Mouse (Mus musculus) spleen, embryonic (tissue): ENCODE measurements around the gene Kdr.
"Not testable (repeated sequence)": the region's sequence is repeated elsewhere in the genome, so short reads cannot be mapped to it uniquely, and the experiment has no call there.

Source experiments
- CTCF ChIA-PET: fragments of 350-600 bp; sonication (Branson Sonifier 250); formaldehyde crosslinking; loops from one replicate; lab custom pipeline; 2022; lab: Charles Lee

The Kdr gene

DNA sequence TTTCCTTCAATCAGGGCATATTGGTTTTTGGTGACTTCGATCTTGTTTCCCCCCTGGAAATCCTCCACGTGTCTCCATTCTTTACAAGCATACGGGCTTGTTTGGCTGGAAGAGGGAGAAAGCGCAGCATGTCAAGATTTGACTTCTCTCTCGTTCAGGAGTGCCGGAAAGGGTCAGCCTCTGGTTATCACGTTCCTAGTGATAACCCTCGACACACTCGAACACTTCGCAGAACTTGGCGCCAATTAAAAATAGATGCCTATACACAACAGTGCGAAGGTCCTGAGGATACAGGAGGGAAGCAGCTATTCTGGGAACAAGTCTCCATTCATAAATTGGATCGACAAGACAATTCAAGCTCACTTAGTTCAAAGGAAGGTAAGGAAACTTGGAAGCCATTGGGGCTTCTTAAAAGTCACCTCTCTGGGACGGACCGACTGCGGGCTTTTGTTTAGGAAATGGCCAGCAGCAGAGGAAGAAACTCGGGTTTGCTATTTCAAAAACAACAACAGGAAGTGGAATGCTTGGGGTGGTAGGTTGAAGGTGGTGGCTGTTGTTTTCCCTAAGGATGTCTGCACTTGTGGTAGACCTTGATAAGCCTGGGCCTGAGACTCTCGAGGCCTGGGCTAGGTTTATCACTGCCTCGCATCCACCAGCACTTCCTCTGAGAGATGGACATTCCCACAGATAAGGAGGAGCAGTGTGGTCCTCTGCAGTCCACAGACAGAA, 16.4 kb downstream of the Kdr start:
- CTCF ChIA-PET = no interaction called here

DNA sequence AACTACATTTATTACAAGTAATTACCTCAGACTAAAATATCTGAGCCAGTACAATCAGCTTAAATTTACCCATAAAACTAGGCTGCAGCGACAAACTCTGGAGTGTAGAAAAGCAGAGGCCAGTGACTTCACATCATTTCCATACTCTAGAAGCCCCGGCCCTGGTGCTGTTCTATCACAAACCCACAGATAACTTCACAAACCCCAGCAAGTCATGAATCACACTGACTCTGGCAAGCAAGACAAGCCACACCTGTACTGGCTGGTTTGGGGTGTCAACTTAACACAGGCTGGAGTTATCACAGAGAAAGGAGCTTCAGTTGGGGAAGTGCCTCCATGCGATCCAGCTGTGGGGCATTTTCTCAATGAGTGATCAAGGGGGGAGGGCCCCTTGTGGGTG, 18.4 kb downstream of the Kdr start:
- CTCF ChIA-PET = no interaction called here

DNA sequence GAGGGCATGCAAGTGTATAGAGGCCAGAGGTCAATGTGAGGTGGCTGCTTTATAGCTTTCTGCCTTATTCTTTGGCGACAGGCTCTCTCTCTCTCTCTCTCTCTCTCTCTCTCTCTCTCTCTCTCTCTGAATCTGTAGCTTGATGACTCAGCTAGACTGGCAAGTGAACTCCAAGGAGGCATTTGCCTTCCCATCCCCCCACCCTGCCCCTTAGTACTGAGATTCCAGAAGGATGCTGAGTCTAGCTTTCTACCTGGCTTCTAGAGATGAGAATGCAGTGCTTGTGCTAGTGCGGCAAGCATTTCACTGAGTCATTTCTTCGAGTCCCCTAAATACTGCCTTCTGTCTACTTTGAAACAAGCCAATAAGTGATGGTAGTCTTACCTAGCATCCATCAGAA, 21.7 kb downstream of the Kdr start:
- CTCF ChIA-PET = no interaction called here

DNA sequence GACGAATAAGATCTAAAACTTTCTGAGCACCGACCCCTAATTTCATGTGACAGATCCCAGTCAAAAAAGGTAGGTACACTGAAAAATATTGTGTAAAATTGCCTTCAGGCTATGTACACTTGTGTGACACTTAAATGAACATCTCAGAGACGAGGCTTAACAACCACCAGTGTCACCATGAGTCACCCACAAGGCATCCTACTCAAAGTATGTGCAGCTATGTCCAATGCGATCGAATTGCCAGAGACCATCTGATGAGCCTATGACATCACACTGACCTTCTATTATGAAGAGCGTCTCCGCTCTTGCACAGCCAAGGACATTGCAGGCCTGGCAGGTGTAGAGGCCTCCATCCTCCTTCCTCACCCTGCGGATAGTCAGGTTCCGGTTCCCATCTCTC, 22.4 kb downstream of the Kdr start:
- CTCF ChIA-PET = no interaction called here

DNA sequence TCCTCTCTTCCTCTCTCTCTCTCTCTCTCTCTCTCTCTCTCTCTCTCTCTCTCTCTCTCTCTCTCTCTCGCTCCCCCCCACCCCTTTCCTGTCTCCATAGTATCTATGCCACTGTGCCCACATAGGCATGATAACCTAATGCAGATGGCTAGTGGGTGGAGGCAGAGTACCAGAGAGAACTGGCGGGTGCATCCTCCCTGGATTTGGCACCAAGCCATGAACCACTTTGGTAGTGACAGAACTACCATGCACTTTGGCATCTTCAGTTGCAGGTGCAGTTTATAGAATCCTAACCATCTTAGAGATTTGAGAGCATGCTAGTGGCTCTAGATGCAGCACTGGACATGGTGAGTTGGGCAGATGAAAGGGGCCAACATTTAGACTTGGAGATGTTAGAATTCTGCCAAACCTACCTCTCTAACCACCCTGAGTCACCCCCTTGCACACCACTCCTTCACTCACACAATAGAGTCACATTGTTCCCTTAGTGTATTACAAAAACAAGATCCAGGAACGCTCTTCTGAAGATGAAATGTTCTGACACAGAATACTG, 23.4 kb downstream of the Kdr start:
- CTCF ChIA-PET = no interaction called here

DNA sequence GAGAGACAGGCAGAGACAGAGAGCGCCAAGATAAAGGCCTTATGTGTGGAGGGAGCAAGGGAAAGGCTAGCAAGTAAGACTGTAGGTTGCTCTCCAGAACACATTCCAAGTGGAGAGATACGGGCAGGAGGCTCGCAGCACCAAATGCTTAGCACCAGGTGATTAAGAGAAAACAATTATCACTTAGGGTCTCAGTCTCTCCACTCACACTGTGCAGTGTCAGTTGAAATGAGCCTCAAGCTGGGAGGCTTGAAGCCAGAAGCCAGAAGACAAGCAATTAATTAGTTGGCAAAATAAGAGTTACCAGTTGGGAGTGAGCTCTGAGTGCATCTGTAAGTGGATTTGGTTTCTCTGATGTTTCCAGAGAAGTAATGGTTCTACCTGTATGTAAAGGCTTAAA, 24.0 kb downstream of the Kdr start:
- CTCF ChIA-PET = no interaction called here

DNA sequence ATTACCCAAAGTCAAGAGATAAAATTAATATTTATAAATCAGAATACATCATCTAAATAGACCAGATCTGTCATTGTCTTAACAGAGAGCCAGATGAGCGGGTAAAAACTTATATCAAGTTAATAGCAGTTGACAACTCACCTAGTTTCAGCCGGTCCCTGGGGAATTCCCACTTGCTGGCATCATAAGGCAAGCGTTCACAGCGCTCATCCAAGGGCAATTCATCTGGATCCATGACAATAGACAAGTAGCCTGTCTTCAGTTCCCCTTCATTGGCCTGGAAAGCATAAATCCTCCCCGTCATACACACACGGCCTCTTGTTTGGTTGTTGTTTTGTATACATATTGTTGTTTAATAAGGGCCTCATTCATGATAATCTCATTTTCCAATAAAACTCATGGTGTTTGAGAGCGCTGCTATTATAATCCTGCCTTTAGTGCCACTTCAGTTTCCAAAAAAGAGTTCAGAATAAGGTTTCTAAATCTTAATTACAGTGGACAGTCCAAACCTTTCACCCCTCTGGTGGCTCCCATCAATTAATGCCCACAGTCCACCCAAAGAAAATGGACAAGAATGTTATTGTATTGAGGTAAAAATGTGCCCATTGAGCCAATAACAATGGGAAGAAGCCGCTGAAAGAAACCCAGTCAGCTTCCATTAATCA, 26.0 kb downstream of the Kdr start:
- CTCF ChIA-PET = no interaction called here

DNA sequence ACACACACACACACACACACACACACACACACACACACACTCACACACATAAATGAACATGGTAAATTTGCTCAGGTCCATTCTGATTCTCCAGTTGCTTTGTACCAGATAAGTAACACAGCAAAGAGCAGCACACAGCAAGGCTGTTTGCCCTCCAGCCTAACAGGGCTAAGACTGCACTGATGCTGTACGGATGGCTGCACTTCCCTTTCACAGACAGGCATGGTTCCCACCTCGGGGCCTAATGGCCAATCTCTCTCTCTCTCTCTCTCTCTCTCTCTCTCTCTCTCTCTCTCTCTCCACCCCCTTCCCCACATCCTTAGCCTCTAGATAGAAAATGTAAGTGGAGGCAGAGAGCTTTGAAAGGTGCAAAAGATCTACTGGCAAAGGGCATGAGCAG, 27.4 kb downstream of the Kdr start:
- CTCF ChIA-PET = no interaction called here

DNA sequence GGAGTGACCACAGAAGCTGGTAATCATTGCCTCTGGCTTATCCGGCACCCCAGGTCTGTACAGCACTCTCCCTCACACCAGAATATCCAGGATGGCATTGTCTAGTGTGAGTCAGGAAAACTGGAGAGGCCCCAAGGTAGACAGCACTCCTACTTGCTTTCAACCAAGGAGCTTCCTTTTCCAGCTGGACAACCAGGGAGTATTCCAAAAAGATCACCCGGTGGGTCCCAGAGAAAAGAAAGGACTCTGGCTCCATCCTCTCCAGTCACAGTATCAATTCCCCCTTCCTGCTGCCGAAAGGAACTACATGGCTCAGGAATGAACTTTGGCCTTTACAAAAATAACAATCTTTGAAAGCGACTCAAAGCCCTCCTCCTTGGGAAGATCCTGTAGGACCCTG, 32.9 kb downstream of the Kdr start:
- CTCF ChIA-PET = no interaction called here

DNA sequence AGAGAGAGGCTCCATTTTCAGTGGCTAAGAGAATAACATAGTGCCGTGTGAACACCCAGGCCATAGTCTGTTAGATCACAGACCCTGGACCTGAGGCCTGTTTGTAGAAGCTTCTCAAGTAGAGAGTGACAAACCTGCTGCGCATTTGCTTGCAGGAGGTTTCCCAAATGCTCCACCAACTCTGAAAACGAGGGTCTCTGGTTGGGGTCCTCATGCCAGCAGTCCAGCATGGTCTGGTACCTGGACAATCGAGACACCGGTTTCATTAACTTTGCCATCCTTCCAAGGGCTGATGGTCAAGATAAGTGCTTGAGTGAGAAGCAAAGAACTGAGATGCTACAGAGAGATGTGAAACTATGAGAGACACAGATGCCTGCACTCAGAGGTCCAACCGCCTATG, 35.0 kb downstream of the Kdr start:
- CTCF ChIA-PET = no interaction called here

DNA sequence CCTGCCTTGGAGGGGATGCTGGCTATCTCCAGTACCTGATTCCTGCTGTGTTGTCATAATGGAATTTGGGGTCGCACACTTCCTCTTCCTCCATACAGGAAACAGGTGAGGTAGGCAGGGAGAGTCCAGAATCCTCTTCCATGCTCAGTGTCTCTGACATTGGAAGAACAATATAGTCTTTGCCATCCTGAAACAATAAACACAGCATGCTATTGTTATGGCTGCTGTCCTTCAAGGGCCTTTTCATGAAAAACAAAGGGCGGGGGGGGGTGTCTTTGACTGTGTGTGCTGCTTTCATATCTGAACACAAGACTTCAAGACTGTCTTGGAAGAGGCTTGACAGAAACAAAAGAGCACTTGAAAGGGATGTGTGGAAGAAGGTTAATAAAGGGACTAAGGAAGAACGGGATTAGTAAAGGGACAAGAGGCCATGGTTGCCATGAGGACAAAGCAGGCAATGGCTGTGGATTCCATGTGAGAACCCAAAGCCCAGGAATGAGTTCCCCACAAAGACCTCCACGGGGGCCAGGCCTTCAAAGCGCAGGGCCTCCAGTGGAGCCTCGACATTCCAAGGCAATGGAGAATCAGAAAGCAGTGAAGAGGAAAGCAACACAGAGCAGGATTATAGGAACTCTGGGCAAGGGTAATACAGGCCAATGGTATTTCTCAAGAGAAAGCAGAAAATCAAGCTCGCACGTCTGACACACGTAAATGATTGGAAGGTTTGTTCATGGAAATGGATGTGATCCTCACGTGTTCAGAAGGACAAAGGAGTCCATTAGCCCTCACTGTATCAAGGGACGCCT, 36.3 kb downstream of the Kdr start:
- CTCF ChIA-PET = no interaction called here

DNA sequence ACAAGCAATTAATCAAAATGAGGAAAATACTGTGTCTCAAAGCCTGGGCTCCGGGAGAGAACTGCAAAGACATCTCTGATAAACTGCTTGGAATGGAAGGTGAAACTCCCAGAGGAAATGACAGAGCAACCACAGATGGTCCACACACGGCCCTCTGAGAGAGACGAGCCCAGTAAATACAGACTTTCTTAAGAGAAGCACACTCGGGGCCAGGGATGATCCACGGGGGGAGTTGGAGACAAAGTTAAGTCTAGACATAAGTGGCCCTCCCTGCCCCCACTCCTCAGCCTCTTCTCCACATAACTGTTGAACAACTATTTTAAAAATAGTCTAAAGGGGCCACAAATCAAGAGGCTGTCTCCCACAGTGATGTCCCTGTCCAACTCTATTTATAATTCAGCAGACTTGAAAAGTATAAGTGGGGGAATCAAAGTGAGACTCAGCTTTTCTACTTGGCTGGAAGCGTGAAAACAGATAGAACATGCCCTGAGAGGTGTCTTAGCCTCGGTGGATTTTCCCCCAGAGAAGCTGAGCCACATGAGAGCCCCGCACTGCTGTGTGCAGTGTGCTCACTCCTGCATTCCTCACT, 39.0 kb downstream of the Kdr start:
- CTCF ChIA-PET = no interaction called here

DNA sequence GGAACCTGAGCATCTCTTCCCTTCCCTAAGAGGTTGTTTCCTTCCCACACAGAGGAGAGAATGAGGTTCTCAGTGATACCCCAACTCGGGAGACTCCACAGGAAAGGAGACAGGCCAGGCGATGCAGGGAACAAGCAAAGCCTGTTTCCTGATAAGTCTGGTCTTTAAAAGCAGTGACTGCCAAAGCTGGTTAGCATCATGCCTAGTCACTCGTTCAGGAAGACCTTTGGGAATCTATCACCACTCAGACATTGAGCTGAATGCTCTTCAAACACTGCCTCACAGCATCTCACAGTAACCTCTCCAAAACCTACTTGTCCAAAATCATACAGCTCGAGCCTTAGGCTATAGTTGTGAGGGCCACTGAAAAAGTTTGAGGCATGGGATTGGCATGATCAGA, 40.2 kb downstream of the Kdr start:
- CTCF ChIA-PET = no interaction called here

DNA sequence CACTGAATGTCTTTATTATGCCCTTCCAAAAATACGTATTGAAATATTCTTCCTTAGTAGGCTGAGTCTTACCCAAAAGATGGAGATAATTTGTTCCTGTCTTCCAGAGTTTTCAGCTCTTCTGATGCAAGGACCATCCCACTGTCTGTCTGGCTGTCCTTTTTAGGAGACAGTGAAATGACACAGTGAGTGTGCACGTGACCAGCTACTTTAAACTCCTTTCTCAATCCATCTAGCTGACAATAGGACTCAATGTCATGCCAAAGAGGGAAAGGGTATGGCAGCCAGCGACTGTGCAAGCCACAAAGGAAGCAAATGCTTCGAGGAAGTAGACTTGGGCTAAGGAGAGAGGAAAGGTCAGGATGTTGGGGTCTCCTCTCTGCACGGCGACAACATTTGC, 42.0 kb downstream of the Kdr start:
- CTCF ChIA-PET = no interaction called here

DNA sequence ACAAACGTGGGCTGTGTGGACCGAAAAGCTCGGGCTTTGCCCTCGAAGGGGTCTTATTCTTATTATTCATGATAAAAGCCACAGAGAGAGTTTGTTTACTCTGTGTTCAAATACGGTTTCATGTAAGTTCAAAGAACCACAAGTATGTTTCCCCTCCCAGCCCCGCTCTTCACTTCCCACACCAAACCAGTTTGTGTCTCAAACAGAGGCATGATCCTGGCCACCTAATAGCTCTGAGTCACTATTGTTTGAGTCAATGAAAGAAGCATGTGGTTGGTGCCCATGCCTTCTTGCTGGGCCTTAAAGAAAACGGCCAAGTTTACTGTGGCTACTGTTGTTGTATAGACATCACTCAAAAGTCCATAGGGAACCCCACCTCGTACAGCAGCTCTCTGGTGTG, 43.0 kb downstream of the Kdr start:
- CTCF ChIA-PET = interaction anchor here (0.6 kb wide), 1 partner anchor 894 kb away, joined by 4 read pairs; no protein-coding TSS in a partner anchor

DNA sequence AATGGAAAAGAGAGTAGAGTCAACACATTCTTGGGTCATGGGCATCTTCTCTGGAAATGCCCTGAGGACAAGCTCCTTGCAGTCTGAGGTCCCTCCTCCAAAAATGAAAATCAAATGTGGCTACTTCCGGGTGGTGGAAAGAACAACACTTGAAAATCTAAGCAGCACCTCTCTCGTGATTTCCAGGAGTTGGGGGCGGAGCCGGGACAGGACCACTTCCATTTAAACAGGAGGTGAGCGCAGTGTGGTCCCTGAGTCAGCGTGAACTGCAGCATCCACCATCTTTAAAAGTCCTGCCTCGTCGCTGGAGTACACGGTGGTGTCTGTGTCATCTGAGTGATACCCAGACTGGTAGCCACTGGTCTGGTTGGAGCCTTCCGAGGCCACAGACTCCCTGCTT, 44.1 kb downstream of the Kdr start:
- CTCF ChIA-PET = no interaction called here

DNA sequence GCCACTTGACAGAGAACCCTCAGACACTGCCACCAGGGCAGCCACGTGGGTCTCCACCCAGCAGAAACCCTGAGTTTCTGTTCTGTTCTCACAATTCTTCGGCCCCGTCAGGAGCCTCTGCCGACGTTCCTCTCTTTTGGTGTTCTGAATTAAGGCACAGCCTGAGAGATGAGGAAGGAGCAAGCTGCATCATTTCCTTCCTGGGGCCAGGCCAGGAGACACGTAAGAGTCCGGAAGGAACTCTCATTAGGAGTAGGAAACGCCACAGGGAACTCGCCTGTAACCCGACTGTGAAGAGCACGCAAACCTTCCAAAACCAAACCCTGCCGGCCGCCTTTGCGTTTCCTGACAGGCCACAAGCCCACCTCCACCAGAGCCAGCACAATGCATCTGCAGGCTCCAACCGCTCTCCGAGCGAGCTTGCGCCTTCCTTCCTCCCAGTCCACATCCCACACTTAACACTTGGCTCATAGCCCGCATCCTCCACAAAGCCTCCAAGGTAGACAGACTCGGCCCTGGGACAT, 44.7 kb downstream of the Kdr start:
- CTCF ChIA-PET = no interaction called here

DNA sequence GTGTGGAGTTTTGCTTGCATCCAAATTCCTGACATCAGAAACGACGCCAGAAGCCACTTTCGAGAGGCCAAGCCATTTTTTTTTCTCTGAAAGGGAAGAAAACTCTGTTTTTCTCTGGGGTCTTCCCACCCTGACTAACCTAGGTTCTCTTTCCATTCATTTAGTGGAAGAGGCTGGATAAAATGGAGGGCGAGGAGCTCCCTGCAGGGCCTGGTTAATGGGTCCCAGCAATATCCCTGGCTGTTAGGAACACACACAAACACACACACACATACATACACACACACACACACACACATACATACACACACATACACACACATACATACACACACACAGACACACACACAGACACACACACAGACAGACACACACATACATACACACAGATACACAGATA, 46.8 kb downstream of the Kdr start:
- CTCF ChIA-PET = not testable (repeated sequence)

DNA sequence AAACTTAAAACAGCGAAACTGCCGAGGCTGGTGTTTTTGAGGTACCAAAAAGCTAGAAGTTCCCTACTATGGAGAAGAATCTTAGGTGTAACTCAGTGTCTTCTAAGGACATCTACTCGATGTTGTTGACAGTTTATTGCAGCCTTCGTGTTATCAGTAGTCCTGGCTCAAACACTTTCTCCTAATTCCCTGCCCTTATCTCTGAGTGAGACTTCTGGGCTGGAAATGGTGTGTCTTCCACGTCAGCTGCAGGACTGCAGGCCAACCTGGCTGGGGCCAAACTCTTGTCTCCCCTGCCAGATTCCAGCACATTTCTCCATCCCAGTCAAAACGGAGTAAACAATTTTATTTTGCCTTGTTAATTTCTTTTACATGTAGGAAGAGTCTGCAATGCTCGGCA, 48.3 kb downstream of the Kdr start:
- CTCF ChIA-PET = no interaction called here

DNA sequence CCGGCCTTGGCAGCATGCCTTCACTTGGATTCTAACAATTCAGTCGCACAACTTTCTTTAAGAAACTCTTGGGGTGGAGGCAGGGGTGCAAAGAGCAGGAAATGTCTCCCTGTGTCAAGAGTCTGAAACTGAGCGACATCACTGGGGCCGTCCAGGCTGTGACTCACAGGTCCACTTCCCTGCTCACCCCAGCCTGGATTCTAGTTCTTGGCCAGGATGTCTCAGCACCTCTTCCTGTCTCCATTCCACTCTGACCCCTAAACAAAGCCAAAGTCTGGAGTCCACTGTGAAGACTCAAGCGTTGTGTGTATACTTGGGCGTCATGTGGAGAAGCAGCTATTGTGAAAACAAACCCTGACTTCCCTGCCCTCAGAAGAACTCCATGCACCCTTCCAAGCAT, 55.6 kb downstream of the Kdr start:
- CTCF ChIA-PET = no interaction called here

DNA sequence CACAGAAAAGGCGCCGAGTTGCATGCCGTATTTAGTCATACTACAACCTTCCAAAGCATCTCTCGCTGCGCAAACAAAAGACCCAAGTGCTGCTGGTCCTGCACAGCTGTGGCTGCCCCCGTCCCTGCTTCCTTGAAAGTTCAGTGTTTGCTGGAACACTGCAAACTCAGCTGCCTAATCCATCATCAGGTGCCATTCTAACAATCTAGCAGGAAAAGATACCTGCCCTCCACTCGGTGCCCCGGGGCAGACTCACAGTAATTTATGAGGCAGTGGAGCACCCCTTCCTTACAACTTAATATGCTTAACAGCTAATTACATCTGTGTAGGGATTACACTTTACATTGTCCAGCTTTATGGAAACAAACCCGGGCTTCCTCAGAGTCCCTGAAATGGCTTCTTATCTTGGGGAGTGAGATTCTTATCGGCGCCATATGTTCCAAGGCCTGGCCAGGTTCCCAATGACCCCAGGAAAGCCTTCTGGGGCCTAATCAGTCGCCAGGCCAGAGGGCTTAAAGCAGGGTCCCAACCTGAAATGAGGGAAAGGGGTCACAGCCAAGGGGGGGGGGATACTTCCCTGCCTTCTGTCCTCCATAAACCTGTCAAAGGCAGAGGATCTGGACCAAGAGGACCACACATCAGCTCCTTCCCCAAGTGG, 56.4 kb downstream of the Kdr start:
- CTCF ChIA-PET = no interaction called here
